Mouse (Mus musculus): Measurements from ENCODE around the gene Pgd.
"Not testable (repeated sequence)": the region's sequence is repeated elsewhere in the genome, so short reads cannot be mapped to it uniquely, and the experiment has no call there.

Pgd gene

GRCm38 (mm10) chr4:149166215-149166946 lies at the start of gene Pgd:
Pgd (minus strand) TSS chr4:149166771.
- DNase-seq = peak; percentile 96

GRCm38 (mm10) chr4:149215982-149216381 lies 49.4 kb upstream of the Pgd start:
- no peak for DNase-seq

- no peak for DNase-seq
Measured at GRCm38 (mm10) chr4:149215397-149215796, 48.8 kb upstream of the Pgd start.

DNA sequence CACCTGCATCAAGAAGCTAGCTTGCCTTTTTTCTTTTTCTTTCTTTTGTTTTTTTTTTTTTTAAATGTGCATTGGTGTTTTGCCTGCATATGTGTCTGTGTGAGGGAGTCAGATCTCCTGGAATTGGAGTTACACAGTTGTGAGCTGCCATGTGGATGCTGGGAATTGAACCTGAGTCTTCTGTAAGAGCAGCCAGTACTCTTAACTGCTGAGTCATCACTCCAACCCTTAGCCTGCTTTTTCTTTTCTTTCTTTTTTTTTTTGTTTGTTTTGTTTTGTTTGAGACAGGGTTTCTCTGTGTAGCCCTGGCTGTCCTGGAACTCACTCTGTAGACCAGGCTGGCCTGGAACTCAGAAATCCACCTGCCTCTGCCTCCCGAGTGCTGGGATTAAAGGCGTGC lies 47.9 kb upstream of the Pgd start:
- DNase-seq = not testable (repeated sequence)

DNA sequence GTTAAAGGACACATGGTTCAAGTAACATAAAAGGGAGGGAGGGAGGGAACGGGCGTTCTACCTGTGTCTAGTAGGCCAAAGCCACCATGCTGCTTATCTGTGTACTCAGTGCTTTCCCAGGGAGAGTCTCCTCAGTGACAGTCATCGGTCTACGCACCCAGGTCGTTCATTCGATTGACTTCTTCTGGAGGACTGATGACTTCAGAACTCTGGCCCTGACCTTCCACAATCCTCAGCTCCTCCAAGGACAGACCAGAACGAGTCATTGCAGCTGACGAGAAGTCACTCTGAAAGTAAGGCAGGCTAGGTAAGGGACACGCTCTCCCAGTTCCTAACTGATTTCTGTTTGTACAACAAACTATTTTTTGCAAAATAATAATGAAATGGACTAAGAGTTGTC lies 46.9 kb upstream of the Pgd start:
- no peak for DNase-seq

DNA sequence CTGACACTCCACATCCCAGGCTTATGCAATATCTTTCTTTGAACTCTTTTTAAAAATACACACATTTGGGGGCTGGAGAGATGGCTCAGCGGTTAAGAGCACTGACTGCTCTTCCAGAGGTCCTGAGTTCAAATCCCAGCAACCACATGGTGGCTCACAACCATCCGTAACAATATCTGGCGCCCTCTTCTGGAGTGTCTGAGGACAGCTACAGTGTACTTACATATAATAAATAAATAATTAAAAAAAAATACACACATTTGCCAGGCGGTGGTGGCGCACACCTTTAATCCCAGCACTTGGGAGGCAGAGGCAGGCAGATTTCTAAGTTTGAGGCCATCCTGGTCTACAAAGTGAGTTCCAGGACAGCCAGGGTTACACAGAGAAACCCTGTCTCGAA lies 44.9 kb upstream of the Pgd start:
- not testable (repeated sequence) for DNase-seq

- no peak for DNase-seq
Measured at GRCm38 (mm10) chr4:149202467-149202866, 35.9 kb upstream of the Pgd start.

DNA sequence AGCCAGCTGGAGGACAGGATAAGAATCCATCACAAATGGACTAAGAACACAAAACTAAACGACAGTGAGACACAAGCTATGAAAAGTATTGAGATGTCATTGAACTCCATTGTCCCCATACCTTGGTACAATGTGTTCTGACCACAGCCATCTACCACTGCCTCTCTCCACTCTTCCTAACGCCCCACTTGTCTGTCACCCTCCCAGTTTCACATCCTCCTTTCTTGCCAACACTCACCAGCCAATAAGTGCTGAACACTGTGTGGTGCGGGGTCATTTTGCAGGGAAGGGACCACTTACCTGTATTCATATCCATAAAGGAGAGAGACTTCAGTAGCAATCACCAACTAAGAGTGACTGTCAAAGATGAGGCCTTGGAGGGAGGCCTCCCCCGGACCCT lies 34.5 kb upstream of the Pgd start:
- no peak for DNase-seq

- DNase-seq = no peak
Measured at GRCm38 (mm10) chr4:149197180-149197579, 30.6 kb upstream of the Pgd start.

- DNase-seq = no peak
Measured at GRCm38 (mm10) chr4:149191103-149191502, 24.5 kb upstream of the Pgd start.

GRCm38 (mm10) chr4:149188563-149188962 lies 22.0 kb upstream of the Pgd start:
- no peak for DNase-seq

- no peak for DNase-seq
Measured at GRCm38 (mm10) chr4:149182755-149183154, 16.2 kb upstream of the Pgd start.

GRCm38 (mm10) chr4:149182192-149182591 lies 15.6 kb upstream of the Pgd start:
- DNase-seq = no peak

GRCm38 (mm10) chr4:149179573-149179972 lies 13.0 kb upstream of the Pgd start:
- DNase-seq = no peak

- DNase-seq = no peak
Measured at GRCm38 (mm10) chr4:149179160-149179559, 12.6 kb upstream of the Pgd start.

DNA sequence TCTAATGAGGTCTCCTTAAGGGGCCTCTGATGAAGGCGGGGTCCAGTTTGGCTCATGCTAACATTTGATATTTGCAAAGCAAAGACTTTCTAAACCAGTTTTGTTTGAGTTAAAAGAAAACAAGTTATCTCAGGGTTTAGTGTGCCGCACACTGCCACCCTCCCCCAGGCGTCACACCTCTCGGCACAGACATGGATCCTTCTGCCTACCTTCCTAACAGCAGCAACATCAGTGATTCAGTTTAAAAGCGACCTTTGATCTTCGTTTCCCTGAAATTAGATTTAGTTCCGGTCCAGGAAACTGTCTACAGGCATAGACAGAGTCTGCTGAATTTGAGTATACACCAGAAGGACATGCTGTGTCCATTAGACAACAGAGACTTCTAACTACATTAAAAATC lies 11.8 kb upstream of the Pgd start:
- DNase-seq = no peak

DNA sequence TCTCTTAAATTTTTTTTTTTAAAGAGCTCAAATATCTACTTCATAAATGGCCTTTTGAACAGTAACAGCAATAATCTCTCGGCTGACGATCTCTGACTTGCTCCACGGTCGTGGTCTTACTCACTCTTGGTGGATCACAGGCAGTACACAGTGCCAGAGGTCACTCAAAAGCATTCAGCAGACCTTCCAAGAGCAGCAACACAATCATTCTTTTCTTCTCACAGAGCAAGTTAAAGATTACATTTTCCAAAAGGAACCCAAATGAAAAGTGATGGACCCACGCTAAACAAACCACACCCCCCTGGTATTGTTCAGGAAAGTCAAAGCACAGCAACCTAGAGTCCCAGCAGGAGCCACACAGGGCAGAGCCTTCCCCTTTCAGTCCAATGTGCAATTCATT lies 10.5 kb upstream of the Pgd start:
- DNase-seq = no peak

GRCm38 (mm10) chr4:149176645-149177044 lies 10.1 kb upstream of the Pgd start:
- DNase-seq = no peak

- no peak for DNase-seq
Measured at GRCm38 (mm10) chr4:149173661-149174060, 7.1 kb upstream of the Pgd start.

- no peak for DNase-seq
Measured at GRCm38 (mm10) chr4:149172666-149173065, 6.1 kb upstream of the Pgd start.

DNA sequence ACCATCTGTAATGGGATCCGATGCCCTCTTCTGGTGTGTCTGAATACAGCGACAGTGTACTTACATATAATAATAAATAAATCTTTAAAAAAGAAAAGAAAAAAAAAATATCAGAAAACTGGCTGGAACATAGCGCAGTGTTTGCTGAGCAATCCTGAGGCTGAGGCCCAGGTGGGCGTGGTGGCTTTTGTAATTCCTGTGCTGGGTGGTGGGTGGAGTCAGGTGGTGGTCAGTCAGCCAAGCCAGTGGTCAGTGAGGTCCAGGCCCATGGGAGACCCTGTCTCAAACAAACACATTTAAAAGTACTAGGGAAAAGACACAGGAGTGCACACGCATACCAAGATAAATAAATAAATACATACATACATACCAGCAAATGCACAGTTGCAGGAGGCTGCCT lies 5.5 kb upstream of the Pgd start:
- no peak for DNase-seq

DNA sequence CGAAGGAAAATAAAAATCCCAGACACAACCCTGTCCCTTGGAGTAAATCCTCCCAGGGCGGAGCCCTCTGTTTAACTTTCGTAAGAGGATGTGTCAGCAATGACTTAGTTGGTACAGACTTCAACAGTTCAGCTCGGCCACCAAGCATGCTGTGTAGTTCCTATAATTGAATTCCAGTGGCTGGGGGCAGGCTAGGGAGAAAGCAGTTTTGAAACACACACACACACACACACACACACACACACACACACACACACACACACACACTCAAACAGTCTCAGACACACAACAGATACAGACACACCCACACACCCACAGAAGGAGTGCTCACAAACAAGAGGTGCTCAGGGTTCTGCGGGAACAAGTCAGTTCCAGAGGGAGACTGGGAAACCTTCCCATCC lies 5.0 kb upstream of the Pgd start:
- DNase-seq = no peak

- DNase-seq = no peak
Measured at GRCm38 (mm10) chr4:149170394-149170931, 3.9 kb upstream of the Pgd start.

DNA sequence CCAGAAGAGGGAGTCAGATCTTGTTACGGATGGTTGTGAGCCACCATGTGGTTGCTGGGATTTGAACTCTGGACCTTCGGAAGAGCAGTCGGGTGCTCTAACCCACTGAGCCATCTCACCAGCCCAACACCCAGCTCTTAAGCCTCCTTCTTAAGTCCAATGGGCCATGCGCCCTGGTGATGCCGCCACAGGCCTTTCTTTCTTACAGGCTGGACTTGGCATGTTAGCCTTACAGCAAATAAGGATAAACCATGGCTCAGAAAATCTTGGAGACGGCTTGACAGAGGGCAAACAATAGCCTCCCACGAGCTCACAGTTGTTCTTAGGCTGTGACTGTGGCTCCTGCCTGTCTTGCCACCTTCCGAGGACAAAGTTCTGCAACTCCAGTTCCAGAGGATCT lies 3.4 kb upstream of the Pgd start:
- DNase-seq = not testable (repeated sequence)

- DNase-seq = no peak
Measured at GRCm38 (mm10) chr4:149168016-149168415, 1.4 kb upstream of the Pgd start.

All from cerebellum, adult 9-10 months (tissue).